Mouse (Mus musculus): ENCODE measurements around the gene Mrm3. TPM values are rescaled to one million over a fixed set of nuclear protein-coding genes. Genes with fewer than 3 reads are reported as not detected.
A peak's percentile ranks its signal among the peaks of the same experiment; 100 is the strongest.
"Not testable (repeated sequence)": the region's sequence is repeated elsewhere in the genome, so short reads cannot be mapped to it uniquely, and the experiment has no call there.

The Mrm3 gene
- polyA plus RNA-seq, 1 experiment, result 2.5 TPM

GRCm38 (mm10) chr11:76210228-76210985 is 33.1 kb upstream of the Mrm3 start:
- no peak for TF ChIP-seq POLR2A (IDR thresholded peaks at IDR 0.05; ENCODE audit: low read depth, low read length)
- TF ChIP-seq CTCF (IDR thresholded peaks at IDR 0.05; ENCODE audit: extremely low read depth, insufficient read length, insufficient replicate concordance, low read depth, low read length), result no peak
- Histone ChIP-seq H3K27ac (ENCODE audit: insufficient read depth, low read depth, low read length) (no peak overlapping the region), H3K4me3 (ENCODE audit: low read depth, low read length) (no peak overlapping the region), H3K36me3 (ENCODE audit: control insufficient read depth, insufficient read depth, low read length) (peaks cover 19% of the 10 kb centered on the region; the same call in 1 of the 2 replicates), H3K4me1 (ENCODE audit: control insufficient read depth, insufficient read depth, insufficient read length, low read length) (no peaks in the 10 kb centered on the region), H3K27me3 (ENCODE audit: control insufficient read depth, insufficient read depth, low read length) (no peaks in the 10 kb centered on the region)
- 72% methylated on average over 13 of the region's 13 CpGs for WGBS

GRCm38 (mm10) chr11:76211595-76211994 is 31.9 kb upstream of the Mrm3 start:
- 92% methylated on average over 5 of the region's 6 CpGs for WGBS
- H3K27me3 ChIP-seq (ENCODE audit: control insufficient read depth, insufficient read depth, low read length); H3K4me3 ChIP-seq (ENCODE audit: low read depth, low read length); H3K4me1 ChIP-seq (ENCODE audit: control insufficient read depth, insufficient read depth, insufficient read length, low read length); H3K27ac ChIP-seq (ENCODE audit: insufficient read depth, low read depth, low read length): not testable (repeated sequence)
- H3K36me3 ChIP-seq (ENCODE audit: control insufficient read depth, insufficient read depth, low read length), result peaks cover 19% of the 10 kb centered on the region; the same call in 1 of the 2 replicates

GRCm38 (mm10) chr11:76213841-76214240 is 29.7 kb upstream of the Mrm3 start:
- no peak overlapping the region for H3K4me3 ChIP-seq (ENCODE audit: low read depth, low read length)
- no peaks in the 10 kb centered on the region for H3K4me1 ChIP-seq (ENCODE audit: control insufficient read depth, insufficient read depth, insufficient read length, low read length)
- H3K27ac ChIP-seq (ENCODE audit: insufficient read depth, low read depth, low read length), result no peak overlapping the region
- no peaks in the 10 kb centered on the region for H3K27me3 ChIP-seq (ENCODE audit: control insufficient read depth, insufficient read depth, low read length)
- H3K36me3 ChIP-seq (ENCODE audit: control insufficient read depth, insufficient read depth, low read length), result peaks cover 17% of the 10 kb centered on the region; the same call in 1 of the 2 replicates
- WGBS, result 92% methylated on average over 5 of the region's 5 CpGs
- TF ChIP-seq POLR2A (IDR thresholded peaks at IDR 0.05; ENCODE audit: low read depth, low read length) (no peak), CTCF (IDR thresholded peaks at IDR 0.05; ENCODE audit: extremely low read depth, insufficient read length, insufficient replicate concordance, low read depth, low read length) (no peak)

GRCm38 (mm10) chr11:76215011-76215410 is 28.5 kb upstream of the Mrm3 start:
- peaks cover 14% of the 10 kb centered on the region; the same call in 1 of the 2 replicates for H3K36me3 ChIP-seq (ENCODE audit: control insufficient read depth, insufficient read depth, low read length)
- H3K4me1 ChIP-seq (ENCODE audit: control insufficient read depth, insufficient read depth, insufficient read length, low read length), result no peaks in the 10 kb centered on the region
- TF ChIP-seq POLR2A (IDR thresholded peaks at IDR 0.05; ENCODE audit: low read depth, low read length), result no peak
- TF ChIP-seq CTCF (IDR thresholded peaks at IDR 0.05; ENCODE audit: extremely low read depth, insufficient read length, insufficient replicate concordance, low read depth, low read length), result no peak
- WGBS, result 60% methylated on average over 2 of the region's 2 CpGs
- H3K4me3 ChIP-seq (ENCODE audit: low read depth, low read length), result no peak overlapping the region
- no peaks in the 10 kb centered on the region for H3K27me3 ChIP-seq (ENCODE audit: control insufficient read depth, insufficient read depth, low read length)
- H3K27ac ChIP-seq (ENCODE audit: insufficient read depth, low read depth, low read length), result no peak overlapping the region

- 43% methylated on average over 5 of the region's 5 CpGs for WGBS
Measured at GRCm38 (mm10) chr11:76216049-76216540, 27.4 kb upstream of the Mrm3 start.

GRCm38 (mm10) chr11:76216681-76217389 is 26.7 kb upstream of the Mrm3 start:
- WGBS, result 1% methylated on average over 33 of the region's 33 CpGs
- H3K4me3 ChIP-seq (ENCODE audit: low read depth, low read length), result peak overlapping the region; percentile 85
- no peaks in the 10 kb centered on the region for H3K4me1 ChIP-seq (ENCODE audit: control insufficient read depth, insufficient read depth, insufficient read length, low read length)
- peaks cover 17% of the 10 kb centered on the region for H3K36me3 ChIP-seq (ENCODE audit: control insufficient read depth, insufficient read depth, low read length)
- peak overlapping the region; percentile 52 for H3K27ac ChIP-seq (ENCODE audit: insufficient read depth, low read depth, low read length)
- TF ChIP-seq CTCF (IDR thresholded peaks at IDR 0.05; ENCODE audit: extremely low read depth, insufficient read length, insufficient replicate concordance, low read depth, low read length), result no peak
- TF ChIP-seq POLR2A (IDR thresholded peaks at IDR 0.05; ENCODE audit: low read depth, low read length), result no peak; the same call in 1 of the 2 replicates
- no peaks in the 10 kb centered on the region for H3K27me3 ChIP-seq (ENCODE audit: control insufficient read depth, insufficient read depth, low read length)

More at GRCm38 (mm10) chr11:76216049-76216540, 27.4 kb upstream of the Mrm3 start:
- TF ChIP-seq POLR2A (IDR thresholded peaks at IDR 0.05; ENCODE audit: low read depth, low read length) (no peak), CTCF (IDR thresholded peaks at IDR 0.05; ENCODE audit: extremely low read depth, insufficient read length, insufficient replicate concordance, low read depth, low read length) (no peak)
- H3K27me3 ChIP-seq (ENCODE audit: control insufficient read depth, insufficient read depth, low read length), result no peaks in the 10 kb centered on the region
- H3K4me1 ChIP-seq (ENCODE audit: control insufficient read depth, insufficient read depth, insufficient read length, low read length), result no peaks in the 10 kb centered on the region
- peak overlapping the region; percentile 52 for H3K27ac ChIP-seq (ENCODE audit: insufficient read depth, low read depth, low read length)
- no peak overlapping the region for H3K4me3 ChIP-seq (ENCODE audit: low read depth, low read length)
- H3K36me3 ChIP-seq (ENCODE audit: control insufficient read depth, insufficient read depth, low read length), result peaks cover 15% of the 10 kb centered on the region

- under 1% methylated on average over 35 of the region's 35 CpGs for WGBS
- TF ChIP-seq POLR2A (IDR thresholded peaks at IDR 0.05; ENCODE audit: low read depth, low read length) (peak; percentile 60), CTCF (IDR thresholded peaks at IDR 0.05; ENCODE audit: extremely low read depth, insufficient read length, insufficient replicate concordance, low read depth, low read length) (peak; percentile 97)
- Histone ChIP-seq H3K36me3 (ENCODE audit: control insufficient read depth, insufficient read depth, low read length) (peaks cover 13% of the 10 kb centered on the region), H3K27ac (ENCODE audit: insufficient read depth, low read depth, low read length) (peak within 1 kb of the TSS; percentile 52), H3K4me3 (ENCODE audit: low read depth, low read length) (peak within 1 kb of the TSS; percentile 85), H3K27me3 (ENCODE audit: control insufficient read depth, insufficient read depth, low read length) (no peaks in the 10 kb centered on the region), H3K4me1 (ENCODE audit: control insufficient read depth, insufficient read depth, insufficient read length, low read length) (no peaks in the 10 kb centered on the region)
Measured at GRCm38 (mm10) chr11:76217390-76217800, 26.1 kb upstream of the Mrm3 start, which contains the start of the genes Dbil5 and Gemin4. TSS of gene Dbil5 (plus strand) at chr11:76217608. TSS of gene Gemin4 (minus strand) at chr11:76217664.

Measured in small intestine, adult 2 months (tissue).